Mouse (Mus musculus) Muller cell, postnatal 12 days (primary cell): ENCODE data around the gene Vezt.

ENCODE experiments used
- DNase-seq: peaks from one replicate; pipeline ENCODE4 v3.0.0-alpha.2; 2015; ENCODE audit errors: inconsistent ontology term

Vezt gene

DNA sequence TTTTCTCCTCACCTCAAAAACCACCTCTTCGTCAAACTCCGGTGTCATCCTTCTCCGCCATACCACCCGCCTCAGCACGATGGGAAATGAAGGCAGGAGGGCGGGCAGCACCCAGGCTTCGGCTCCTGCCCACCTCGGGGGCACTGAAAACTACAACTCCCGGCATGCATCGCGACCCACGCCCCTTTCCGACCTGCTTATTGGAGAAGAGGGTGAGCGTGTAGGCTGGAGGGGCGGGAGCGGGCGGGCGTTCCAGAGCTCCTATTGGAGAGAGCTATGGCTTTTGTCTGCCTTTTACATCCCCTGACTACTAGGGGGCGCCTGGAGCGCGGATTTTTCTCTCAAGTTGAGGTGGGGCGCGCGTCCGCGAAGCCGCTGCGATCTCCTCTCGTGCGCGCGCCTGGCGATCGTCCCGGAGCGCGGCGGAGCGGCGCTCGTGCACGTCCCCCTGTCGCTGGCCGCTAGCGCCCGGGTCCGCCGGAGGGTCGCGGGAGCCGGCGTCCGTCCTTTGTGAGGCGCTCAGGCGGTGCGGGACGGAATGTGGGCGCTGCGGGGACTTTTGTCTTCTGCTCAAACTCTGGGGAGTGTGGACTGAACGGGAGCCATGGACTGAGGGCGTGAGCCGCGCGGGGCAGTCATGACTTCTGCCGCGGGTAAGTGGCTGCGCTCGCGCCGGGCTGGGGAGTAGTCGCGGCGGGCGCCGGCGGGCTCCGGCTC is at the start of gene Vezt, which contains the start of gene Fgd6:
Gene Vezt, minus strand, starts transcription at position 160 of the 717 bp plus-strand sequence.
Gene Fgd6, plus strand, starts transcription at position 344 of the 717 bp plus-strand sequence.
- DNase-seq: peak; percentile 99

DNA sequence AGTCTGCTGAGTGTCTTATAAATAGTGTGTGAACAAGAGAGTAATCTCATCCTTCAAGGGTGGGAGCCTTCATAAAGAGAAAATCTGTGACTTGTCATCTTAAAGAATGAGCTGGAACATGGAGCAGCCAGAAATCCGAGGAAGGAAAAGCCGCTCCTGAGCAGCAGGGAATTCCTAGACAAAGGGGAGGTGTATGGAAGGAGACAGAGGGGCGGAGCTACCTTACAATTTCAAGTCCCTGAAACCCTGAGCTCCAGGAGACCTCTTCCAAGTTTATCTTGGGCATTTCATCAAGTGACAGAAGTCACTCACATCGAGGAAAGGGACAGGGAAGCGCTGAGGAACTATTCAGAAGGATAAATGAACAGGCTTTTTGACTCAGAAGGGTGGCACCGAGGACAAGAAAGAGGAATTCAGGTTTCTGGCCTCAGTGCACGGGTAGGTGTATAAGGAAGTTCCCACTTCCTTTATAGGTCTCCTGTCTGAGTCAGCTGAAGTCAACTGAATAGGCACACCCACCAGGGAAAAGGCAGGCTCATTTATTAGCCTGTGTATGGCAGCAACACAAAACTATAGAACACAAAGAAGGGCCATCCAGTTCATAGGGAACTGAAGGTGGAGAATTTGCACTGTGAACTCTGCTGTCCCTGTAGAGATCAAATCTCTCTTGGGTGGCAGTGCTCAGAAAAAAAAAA is 46.6 kb upstream of the Vezt start:
- DNase-seq: no peak

DNA sequence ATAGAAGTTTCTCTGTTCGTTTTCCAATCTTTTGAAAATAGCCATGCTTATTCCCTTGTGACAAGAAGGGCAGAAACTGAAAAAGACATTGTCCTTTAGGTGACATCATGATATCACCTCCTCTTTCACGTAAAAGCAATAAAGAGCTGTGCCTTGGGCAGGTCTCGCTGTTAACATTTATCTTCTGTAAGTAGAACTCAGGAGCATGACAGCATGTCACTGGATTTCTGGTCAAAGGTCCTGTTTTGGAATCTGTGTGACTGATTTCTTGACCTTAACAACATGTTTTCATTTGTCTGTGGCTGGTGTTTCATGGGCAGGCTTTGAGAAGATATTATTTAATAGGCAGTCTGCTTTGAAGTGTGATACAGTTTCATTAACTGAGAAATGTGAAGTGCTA is 45.1 kb upstream of the Vezt start:
- DNase-seq: no peak

DNA sequence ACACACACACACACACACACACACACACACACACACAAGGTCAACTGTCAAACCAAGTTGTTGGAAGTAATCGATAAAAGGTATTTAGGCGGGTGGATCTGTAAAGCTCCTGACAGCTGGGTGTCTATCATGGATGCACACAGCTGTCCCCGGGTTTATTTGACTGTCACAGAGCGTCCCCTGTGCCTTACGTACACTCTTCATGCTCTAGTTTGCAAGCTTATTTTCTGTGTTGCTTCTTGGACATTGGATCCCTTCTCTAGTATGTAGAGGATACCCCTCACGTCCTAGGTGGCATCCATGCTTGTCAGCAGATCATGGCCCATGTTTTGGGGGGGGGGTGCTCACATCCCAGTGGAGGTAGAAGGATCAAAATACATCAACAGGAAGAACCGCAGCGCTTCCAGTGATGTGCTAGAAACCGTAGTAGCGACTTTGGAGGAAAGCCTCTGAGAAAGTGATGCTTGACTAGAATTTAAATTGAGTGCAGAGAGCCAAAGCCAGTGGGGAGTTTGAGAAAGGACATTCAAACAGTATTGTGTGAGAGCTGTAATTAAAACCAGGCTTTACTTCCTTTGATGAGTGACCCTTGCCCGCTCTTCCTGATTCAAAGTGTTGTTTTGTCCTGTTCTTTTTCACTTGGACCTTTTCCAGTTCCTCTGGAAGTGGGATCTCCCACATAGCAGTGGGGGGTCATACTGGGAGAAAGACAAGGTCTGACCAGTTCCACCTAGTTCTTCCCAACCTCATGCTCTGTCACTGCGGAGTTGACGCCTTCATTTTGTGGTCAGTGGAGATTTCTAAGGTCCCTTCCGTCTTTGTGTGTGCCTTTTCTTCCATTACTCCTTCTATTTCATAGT is 41.6 kb upstream of the Vezt start:
- no peak for DNase-seq

DNA sequence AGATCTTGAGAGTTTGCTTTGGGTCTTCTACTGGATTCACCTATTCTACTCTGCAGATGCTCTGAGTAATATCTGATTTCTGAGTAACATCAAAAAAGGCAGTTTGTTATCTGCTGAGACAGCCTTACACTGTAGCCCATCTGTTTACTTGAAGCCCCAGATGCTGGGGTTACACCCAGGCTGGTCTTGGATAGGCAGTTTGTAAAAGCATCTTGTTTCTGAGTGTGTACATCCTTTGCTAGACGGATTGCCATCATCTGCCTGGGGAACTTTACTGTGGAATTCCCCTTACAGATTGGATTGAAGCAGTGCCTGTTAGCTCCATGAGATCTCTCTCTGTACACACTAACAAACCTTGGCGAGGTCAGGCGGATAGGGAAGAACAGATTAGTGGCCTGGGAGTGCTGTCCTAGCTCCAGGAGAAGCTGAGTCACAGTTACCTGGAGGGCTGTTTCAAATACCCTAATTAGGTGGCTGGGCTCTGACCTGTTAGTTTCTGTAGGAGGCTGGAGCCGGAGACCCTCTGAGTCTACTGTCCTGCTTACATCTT is 37.4 kb upstream of the Vezt start:
- DNase-seq: no peak

DNA sequence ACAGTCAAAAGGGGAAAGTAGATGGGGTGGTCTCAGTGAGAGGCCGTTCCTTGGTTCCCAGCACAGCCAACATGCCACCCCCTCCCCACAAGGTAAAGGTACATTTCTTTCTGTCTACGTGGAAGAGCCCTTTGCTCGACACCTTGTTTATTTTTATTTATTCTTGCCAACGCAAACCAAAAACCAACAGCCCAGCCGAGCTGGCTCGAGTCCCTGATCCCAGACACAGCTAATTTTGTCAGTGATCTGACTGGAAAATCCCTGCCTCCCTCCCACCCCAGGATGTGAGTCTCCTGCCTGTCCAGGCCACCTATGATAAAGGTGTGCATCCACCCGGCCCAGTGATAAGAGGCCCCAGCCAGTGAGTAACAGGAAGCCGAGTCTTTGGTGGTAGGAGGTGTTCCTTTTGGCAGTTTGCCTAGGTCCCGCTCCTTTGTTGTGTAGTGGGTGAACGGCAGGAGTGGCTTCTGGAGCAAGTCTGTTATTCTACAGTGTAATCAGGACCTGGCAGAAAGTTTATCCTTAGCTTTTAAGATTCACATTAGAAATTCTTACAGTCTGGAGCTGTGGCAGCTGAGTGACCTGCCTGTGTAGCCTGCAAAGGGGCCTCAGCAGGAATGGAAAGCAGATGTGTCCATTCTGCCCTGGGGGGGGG is 36.8 kb upstream of the Vezt start:
- no peak for DNase-seq

- DNase-seq: no peak
Observed at GRCm38 (mm10) chr10:94071641-94072040, 36.0 kb upstream of the Vezt start.

DNA sequence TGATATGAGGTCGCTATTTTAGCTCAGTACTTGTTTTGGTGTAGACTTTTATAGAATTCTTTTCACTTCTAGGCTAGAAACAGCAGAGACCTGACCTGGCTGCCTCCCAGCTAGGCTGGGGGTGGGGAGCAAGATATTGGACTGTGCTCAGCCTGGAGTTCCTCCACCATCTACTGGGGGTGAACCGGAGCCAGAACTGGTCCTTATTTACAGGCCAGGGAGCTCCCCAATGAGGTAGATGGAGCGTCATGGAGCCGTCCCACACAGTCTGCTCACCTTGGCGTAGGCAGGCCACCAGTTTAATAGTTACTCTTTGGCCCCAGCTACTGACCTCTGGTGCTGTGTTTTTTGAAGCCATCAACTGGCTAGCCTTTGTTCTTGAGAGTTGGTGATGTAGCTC is 33.1 kb upstream of the Vezt start:
- DNase-seq: no peak

DNA sequence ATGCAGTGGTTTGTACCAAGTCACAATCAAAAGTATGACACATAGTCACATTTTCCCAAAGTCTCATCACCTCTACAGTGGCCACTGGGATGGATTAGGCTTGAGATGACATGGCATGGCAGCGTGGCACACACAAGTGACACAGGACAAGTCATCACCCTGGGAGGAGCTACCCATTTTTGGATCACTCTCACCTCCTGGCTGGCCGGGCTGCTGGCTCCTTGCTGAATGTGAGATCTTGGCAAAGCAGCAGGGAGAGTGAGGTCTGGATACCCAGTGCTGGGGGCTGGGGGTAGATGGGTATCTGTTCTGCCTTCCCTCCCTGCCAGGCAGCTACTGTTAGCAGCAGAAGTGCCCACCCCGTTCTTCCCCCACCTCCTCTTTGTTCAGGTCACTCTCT is 31.3 kb upstream of the Vezt start:
- DNase-seq: no peak

DNA sequence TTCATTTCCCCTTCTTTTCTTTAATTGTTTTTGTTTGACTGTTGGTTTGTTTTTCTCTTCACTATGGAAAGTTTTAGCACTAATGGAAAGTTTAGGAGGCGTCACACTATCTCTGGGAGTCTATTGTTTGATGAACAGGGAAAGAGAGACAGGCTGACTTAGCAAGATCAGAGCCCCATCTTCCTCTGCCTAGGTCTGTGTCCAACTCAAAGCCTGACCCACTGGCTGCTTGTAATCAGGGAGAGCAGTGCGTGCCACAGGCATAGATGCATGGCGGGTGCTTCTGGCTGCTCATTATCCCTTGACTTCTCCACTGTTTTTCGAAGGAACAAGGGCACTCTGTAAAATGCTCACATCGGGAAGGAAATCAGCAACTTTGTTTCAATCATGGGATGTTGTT is 26.7 kb upstream of the Vezt start:
- DNase-seq: no peak

- no peak for DNase-seq
Observed at GRCm38 (mm10) chr10:94060190-94060589, 24.6 kb upstream of the Vezt start.

- DNase-seq: no peak
Observed at GRCm38 (mm10) chr10:94059618-94060055, 24.0 kb upstream of the Vezt start.

- no peak for DNase-seq
Observed at GRCm38 (mm10) chr10:94056487-94056886, 20.9 kb upstream of the Vezt start.

- no peak for DNase-seq
Observed at GRCm38 (mm10) chr10:94050736-94051135, 15.1 kb upstream of the Vezt start.

- DNase-seq: no peak
Observed at GRCm38 (mm10) chr10:94049121-94049520, 13.5 kb upstream of the Vezt start.

DNA sequence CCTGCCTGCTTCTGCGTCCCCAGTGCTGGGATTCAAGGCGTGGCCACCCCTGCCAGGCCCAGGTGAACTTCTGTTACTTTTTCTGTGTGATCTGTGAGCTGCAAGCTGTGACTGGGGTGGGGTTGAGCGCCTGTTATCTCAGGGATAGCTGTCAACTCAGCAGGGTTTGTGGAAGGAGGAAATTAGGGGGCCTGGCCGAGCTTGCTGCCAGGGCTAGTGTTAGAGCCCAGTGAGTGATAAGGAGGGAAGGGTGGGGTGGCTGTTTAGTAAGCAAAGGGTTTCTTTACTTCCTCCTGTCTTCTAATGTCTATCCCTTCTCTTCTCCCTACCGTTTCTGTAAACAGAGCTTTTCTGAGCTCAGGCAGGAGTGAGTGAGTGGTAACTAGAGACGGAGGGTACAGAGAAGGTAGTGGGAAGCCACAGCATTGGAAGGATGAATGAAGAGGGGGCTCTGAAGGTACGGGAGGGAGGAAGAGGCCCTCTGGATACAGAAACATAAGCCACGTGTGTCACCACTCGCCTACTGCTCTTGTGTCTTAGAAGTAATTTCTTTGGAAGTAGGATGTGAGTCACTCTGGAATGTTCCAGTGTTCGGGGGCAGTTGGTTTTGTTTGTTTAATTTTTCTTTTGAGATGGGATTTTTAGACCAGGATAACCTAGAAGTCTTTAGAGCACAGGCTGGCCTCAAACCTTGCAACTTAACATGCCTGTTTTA is 12.4 kb upstream of the Vezt start:
- DNase-seq: no peak

- no peak for DNase-seq
Observed at GRCm38 (mm10) chr10:94047024-94047423, 11.4 kb upstream of the Vezt start.

- no peak for DNase-seq
Observed at GRCm38 (mm10) chr10:94045301-94045700, 9.7 kb upstream of the Vezt start.

DNA sequence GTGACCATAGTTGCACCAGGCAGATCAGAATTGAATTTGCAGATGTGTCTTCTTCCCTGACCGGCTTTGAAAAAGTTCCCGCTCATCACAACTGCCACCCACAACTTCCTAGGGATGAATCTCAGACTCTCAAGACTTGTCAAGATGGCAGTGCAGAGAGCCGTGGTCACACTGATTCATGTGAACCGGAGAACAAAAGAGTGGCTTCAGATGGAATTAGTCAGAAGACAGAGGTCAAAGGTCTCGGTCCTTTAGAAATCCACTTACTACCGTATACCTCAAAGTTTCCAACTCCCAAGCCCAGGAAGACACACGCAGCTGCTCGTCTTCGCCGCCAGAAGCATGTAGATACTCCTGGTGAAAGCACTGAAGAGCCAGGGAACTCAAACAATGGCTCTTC is 8.3 kb upstream of the Vezt start:
- DNase-seq: peak; percentile 48

- DNase-seq: no peak
Observed at GRCm38 (mm10) chr10:94038366-94039260, 3.0 kb upstream of the Vezt start.
